ENCODE assay signal across 27 mouse cellular contexts in genomic region chr9:43796031-43796430, GRCm38 (mm10). TPM values are rescaled to one million over a fixed set of nuclear protein-coding genes. Genes with fewer than 3 reads are reported as not detected.
DNase-seq lines count a peak whose midpoint lies in the region.
"Had no signal": no experiment of that assay in that cellular context is flagged by ENCODE, and none has a peak within 500 bp of the region (broad histone marks: within the 10 kb centered on the region; RNA-seq: fewer than 3 reads in every experiment).

No protein-coding gene starts in this region.

- H3K4me3 ChIP-seq in embryonic facial prominence, embryonic 10.5 days: no peak overlapping the region
- H3K4me3 ChIP-seq: erythroblast, embryonic 14.5 days; forebrain, embryonic 12.5 days; layer of hippocampus, adult 2 months; left cerebral cortex, adult 2 months; limb, embryonic 13.5 days; liver, embryonic 12.5 days; neural tube, embryonic 15.5 days had no signal

- no peaks in the 10 kb centered on the region for H3K9me3 ChIP-seq in embryonic facial prominence, embryonic 10.5 days
- H3K9me3 ChIP-seq: forebrain, embryonic 12.5 days; limb, embryonic 13.5 days; liver, embryonic 12.5 days; neural tube, embryonic 15.5 days had no signal

- no peaks in the 10 kb centered on the region for H3K27me3 ChIP-seq in embryonic facial prominence, embryonic 10.5 days (replicated peaks; ENCODE audit: low read depth, poor library complexity, severe bottlenecking)
- H3K27me3 ChIP-seq: CH12.LX; forebrain, embryonic 12.5 days; limb, embryonic 13.5 days; liver, embryonic 12.5 days; neural tube, embryonic 15.5 days had no signal

- peak; percentile 77 to 90 for DNase-seq in adrenal gland, adult (ENCODE audit: inconsistent age in 2 of 2, low spot score in 1 of 2)
- DNase-seq in adrenal gland, postnatal 4 days (ENCODE audit: low spot score in 2 of 2): no peak
- peak; percentile 57 for DNase-seq in ovary, adult 18-20 months (ENCODE audit: low spot score)
- DNase-seq in ovary, postnatal 14 days (ENCODE audit: low spot score): no peak
- peak; percentile 59 for DNase-seq in adrenal gland, adult 8-10 months
- no peak for DNase-seq in embryonic facial prominence, embryonic 10.5 days (ENCODE audit: low spot score)
- DNase-seq in neural tube, embryonic 10.5 days (ENCODE audit: extremely low spot score, low spot score): no peak
- no peak for DNase-seq in kidney, adult 9 months
- DNase-seq: cerebellum, adult 18-20 months; cerebellum, postnatal 10 days; forebrain, postnatal 0 days; gastrocnemius, postnatal 10 days; heart, postnatal 14 days; kidney, adult 18-20 months; kidney, postnatal 36 days; liver, postnatal 0 days; midbrain, embryonic 14.5 days; thymus, postnatal 14 days had no signal

- 84% methylated on average over 3 of the region's 3 CpGs for WGBS in embryonic facial prominence, embryonic 10.5 days

- peaks cover 91% of the 10 kb centered on the region for H3K36me3 ChIP-seq in embryonic facial prominence, embryonic 10.5 days (replicated peaks)
- H3K36me3 ChIP-seq: G1E had no signal

- H3K27ac ChIP-seq in embryonic facial prominence, embryonic 10.5 days (replicated peaks): peak overlapping the region; percentile 40; the same call in 1 of the 2 replicates
- H3K27ac ChIP-seq: layer of hippocampus, adult 2 months; left cerebral cortex, adult 2 months; limb, embryonic 13.5 days; liver, embryonic 12.5 days; neural tube, embryonic 15.5 days had no signal

- peaks cover 35% of the 10 kb centered on the region for H3K4me1 ChIP-seq in embryonic facial prominence, embryonic 10.5 days
- H3K4me1 ChIP-seq: liver, embryonic 12.5 days had no signal

RNA-seq across cellular contexts. Expression of gene Nectin1, which starts 52.2 kb away (rescaled TPM):
- 10 to 100 TPM; 22.0 to 22.5 TPM for total RNA-seq in adrenal gland, postnatal 4 days (2021)
- 10 to 100 TPM; 39.3 to 61.3 (median 50.2) TPM for total RNA-seq in adrenal gland, adult 8-10 months (2022)
- 5.0 TPM in 2 replicates for polyA plus RNA-seq in embryonic facial prominence, embryonic 10.5 days (2016; fragmentation: Nextera tagmentation; extraction: Ambion mirVana)
- polyA plus RNA-seq: G1E had no signal

Comparison
In these comparisons a context has a peak if more than half of its experiments do, and no peak if none do; other contexts are left out.
1. DNase-seq: peak in adrenal gland, adult (2 of 2), ovary, adult 18-20 months (single experiment) and adrenal gland, adult 8-10 months (single experiment); none in adrenal gland, postnatal 4 days (0 of 2), ovary, postnatal 14 days (single experiment), embryonic facial prominence, embryonic 10.5 days (single experiment), neural tube, embryonic 10.5 days (single experiment) and kidney, adult 9 months (single experiment).